Mouse (Mus musculus) gastrocnemius, adult 18-20 months (tissue): Measurements from ENCODE around the gene Fam173b. TPM values are rescaled to one million over a fixed set of nuclear protein-coding genes. Genes with fewer than 3 reads are reported as not detected.
"Not testable (repeated sequence)": the region's sequence is repeated elsewhere in the genome, so short reads cannot be mapped to it uniquely, and the experiment has no call there.

Source experiments
- DNase-seq: peaks from one replicate; pipeline ENCODE4 v3.0.0; 2021; ENCODE audit warnings: low spot score
- long read RNA-seq, 2 experiments: library from polyadenylated mRNA; stranded (forward); transcript quantifications; one replicate each; pipeline ENCODE4 v2.0.0; 2021
- total RNA-seq, 2 experiments: library from RNA; stranded (reverse); gene quantifications; 2 replicates each; pipeline ENCODE4 v1.2.3; 2021

Fam173b gene
- 10 to 100 TPM; 11.5 to 11.6 TPM for total RNA-seq
- long read RNA-seq, experiment 1, partial matches to known transcripts, result 0 of 7 reads
- long read RNA-seq, experiment 1, other reads (novel, unspliced or antisense), result 4 of 7 reads
- long read RNA-seq, experiment 2, partial matches to known transcripts, result 0 of 11 reads
- long read RNA-seq, experiment 2, other reads (novel, unspliced or antisense), result 4 of 11 reads

GRCm38 (mm10) chr15:31601646-31602374, at the start of gene Fam173b, which contains the start of gene Cct5:
Gene Fam173b, plus strand, starts transcription at chr15:31601852.
Gene Cct5, minus strand, starts transcription at chr15:31601804.
- DNase-seq, result peak; percentile 99

- DNase-seq, result no peak
These were observed 46.8 kb upstream of the Fam173b start for GRCm38 (mm10) chr15:31554855-31555254.

GRCm38 (mm10) chr15:31561390-31561789, 40.3 kb upstream of the Fam173b start:
- DNase-seq, result no peak

- no peak for DNase-seq
These were observed 39.7 kb upstream of the Fam173b start for GRCm38 (mm10) chr15:31561976-31562375.

- DNase-seq, result no peak
These were observed 38.8 kb upstream of the Fam173b start for GRCm38 (mm10) chr15:31562847-31563246.

GRCm38 (mm10) chr15:31563577-31564546, 37.8 kb upstream of the Fam173b start:
- no peak for DNase-seq

- no peak for DNase-seq
These were observed 36.5 kb upstream of the Fam173b start, which contains the start of gene Cmbl for GRCm38 (mm10) chr15:31565184-31565583. Gene Cmbl, plus strand, starts transcription at chr15:31565389.

- DNase-seq, result no peak
These were observed 35.9 kb upstream of the Fam173b start for GRCm38 (mm10) chr15:31565786-31566185.

GRCm38 (mm10) chr15:31567431-31567830, 34.2 kb upstream of the Fam173b start:
- no peak for DNase-seq

GRCm38 (mm10) chr15:31568581-31568996, 33.1 kb upstream of the Fam173b start:
- DNase-seq, result peak; percentile 45

GRCm38 (mm10) chr15:31569325-31570022, 32.2 kb upstream of the Fam173b start:
- DNase-seq, result peak; percentile 78

- DNase-seq, result no peak
These were observed 30.7 kb upstream of the Fam173b start for GRCm38 (mm10) chr15:31570959-31571358.

GRCm38 (mm10) chr15:31571906-31572722, 29.5 kb upstream of the Fam173b start:
- peak; percentile 42 for DNase-seq

- DNase-seq, result no peak
These were observed 28.4 kb upstream of the Fam173b start for GRCm38 (mm10) chr15:31573287-31573686.

GRCm38 (mm10) chr15:31573692-31574091, 28.0 kb upstream of the Fam173b start:
- DNase-seq, result no peak

GRCm38 (mm10) chr15:31576076-31576475, 25.6 kb upstream of the Fam173b start:
- DNase-seq, result no peak

GRCm38 (mm10) chr15:31581086-31581485, 20.6 kb upstream of the Fam173b start:
- not testable (repeated sequence) for DNase-seq

- DNase-seq, result no peak
These were observed 18.2 kb upstream of the Fam173b start for GRCm38 (mm10) chr15:31583304-31584085.

- DNase-seq, result no peak
These were observed 16.4 kb upstream of the Fam173b start for GRCm38 (mm10) chr15:31585238-31585637.
